Mouse (Mus musculus) urinary bladder, postnatal 25 days (tissue): ENCODE results near the gene Slc50a1.

Experiments used
- DNase-seq: peaks from one replicate; pipeline ENCODE4 v3.0.0; 2022; ENCODE audit warnings: low spot score

Gene Slc50a1

DNA sequence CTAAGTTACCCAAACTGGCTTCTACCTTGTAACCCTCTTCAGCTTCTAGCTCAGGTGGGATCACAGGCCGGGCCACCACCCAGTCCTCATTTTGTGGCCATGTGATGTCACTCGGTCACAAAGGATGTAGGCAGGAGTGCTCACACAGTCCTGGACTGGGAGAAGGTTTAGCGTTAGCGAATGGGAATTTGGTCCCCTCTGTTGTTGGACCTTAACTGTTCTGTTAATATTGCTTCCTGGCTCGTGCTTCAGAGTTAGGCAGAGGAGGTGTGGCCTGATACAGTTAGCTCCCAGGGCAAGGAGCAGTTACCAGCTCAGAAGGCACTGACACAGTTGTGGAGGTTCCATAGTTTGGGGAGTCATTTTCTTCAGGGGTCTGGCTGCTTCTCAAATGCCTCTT, 23.8 kb upstream of the Slc50a1 start:
- DNase-seq, result no peak

DNA sequence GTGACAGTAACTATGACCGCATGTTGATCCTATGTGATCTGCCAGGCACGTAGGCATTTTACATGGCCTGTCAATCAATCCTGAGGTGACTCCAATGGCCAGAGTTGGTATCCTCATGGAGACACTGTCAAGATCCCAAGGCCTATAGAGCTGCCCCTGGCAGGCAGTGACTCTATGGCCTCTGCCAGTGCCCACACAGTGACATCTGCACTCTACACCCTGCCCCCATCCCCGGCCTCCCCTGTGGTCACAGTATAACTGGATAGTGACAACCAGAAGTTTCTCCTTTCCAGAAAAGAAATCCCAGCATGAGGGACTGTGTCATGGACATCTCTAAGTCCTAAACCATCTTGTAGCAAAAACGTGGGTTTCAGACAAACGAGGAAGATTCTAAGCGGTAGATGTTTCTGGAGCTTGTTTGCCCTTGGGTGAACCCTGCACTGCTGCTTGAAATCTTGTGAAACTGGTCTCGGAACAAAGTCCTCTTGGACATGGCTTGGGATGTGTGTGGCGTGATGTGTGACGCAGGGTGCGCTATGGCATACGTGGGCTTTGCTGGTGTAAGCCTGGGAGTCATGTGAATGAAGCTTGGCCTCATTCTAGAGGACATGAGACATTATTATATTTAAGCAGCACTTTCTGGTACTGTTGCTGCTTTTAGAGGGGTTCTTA, 23.0 kb upstream of the Slc50a1 start:
- DNase-seq, result no peak

DNA sequence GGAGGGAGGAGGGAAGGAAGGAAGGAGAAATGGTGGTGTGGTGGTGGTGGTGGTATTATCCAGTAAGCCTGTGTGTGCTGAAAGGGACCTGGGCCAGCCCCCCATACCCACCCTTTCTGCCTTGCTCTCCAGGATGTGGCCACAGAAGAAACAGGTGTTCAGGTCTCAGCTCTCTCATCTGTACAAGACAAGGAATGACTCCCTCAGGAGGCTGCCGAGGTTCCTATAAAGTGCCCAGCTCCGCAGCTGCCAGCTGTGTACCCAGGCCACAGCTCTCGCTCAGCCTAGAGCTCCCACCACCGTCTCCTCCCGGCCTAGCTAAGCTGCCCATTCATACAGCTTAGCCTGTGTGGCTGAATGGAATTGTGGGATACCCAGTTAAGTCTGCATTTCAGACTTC, 21.9 kb upstream of the Slc50a1 start:
- no peak for DNase-seq

DNA sequence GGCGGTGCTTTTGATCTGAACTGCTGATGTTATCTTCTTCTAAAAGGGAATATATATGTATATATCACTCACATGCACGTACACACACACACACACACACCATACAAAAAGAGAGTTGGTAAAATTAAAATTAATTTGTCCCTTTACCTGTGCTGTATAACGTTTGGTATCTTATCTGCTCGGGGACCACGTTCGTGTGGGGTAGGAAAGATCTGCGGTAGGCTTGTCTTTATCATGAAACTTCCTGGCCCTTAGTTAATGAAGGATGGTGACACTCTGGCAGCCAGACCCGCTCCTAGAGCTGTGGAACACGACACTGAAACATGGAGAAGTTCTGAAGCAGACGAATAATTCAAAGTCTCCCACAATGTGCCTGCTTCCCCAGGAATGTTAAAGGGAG, 21.5 kb upstream of the Slc50a1 start:
- no peak for DNase-seq

DNA sequence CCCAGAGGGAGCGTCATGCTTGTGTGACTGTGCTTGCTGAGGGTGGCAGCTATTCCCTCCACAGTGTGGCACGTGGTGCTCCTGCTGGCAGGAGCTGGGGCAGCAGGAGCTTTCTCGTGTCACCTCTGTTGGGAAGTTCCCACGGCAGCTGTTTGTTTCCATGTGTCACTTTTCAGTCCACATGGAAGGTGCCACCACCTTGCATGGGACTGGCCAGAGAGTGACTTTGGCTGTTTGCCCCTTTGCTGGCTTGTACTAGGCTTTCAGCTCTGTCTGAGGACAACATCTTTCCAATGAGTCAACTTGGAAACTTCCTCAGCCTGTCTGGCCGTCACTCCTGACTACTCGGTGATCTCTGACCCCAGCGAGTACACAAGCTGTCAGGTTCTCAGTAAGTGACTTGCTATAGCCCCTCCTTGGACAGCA, 18.1 kb upstream of the Slc50a1 start:
- no peak for DNase-seq

DNA sequence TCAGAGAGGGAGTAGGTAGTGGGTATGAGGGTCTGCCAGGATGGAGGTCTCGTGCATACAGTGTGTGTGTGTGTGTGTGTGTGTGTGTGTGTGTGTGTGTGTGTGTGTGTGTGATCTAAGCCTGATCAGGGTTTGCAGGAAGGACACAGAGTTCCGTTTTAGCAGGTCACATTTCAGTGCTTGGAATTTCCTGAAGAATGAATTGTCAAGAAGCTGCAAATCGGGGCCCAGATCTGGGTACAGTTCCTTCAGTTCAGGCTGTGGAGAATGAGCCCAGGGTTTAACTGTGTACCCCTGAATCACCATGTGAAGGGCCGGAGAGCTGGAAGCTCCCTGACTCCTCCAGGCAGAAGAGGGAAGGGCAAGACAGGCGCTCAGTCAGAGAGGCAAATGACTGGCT, 16.9 kb upstream of the Slc50a1 start:
- DNase-seq, result no peak

DNA sequence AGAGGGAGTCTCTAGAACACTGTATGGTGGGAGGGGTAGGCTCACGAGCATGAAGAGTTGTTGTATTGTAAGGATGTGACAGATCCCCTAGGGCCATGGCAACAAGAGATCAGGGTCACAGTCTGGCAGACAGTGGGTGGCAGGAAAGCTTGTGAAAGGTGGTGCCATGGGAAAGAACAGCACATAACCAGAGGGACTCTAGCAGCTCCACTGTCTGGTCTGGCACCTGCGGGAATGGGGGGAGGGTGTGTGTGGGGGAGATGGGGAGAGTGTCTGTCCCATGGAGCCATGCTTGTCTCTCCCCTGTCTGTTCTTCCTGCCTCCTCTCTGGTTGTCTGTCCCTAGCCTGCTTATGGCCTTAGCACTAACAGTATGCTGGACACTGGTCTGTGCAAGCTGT, 15.2 kb upstream of the Slc50a1 start:
- no peak for DNase-seq

DNA sequence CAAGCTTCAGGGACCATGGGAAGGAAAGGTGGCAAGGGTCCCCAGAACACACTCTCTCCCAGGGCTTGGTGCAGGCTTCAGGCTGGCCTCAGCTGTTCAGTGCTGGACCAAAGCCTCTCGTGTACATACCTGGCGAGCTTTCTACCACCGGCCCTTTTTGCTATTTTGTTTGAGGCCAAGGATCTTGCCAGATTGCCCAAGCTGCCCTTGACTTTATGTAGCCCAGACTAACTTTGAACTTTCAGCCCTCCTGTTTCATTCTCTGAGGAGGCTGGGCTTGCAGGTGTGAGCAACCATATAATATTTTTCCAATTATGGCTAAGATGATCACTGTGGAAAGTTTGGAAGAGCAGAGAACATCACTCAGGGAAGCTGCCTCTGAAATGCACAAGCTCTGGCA, 13.9 kb upstream of the Slc50a1 start:
- no peak for DNase-seq

DNA sequence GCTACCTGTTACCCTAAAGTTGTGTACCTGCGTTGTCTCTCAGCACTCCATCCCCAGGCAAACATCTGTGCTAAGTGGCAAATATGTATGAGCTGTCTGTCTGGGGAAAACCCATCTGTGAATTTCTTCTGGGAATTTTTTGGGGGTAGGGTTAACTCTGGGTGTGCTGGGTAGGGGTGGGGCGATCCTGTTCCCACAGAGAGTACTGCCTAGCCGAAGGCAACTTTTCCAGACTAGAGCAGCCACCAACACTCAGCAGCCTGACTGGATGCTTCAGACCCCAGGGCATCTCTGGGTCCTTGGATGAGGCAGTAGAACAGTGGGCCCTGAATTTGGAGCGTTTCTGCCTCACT, 11.9 kb upstream of the Slc50a1 start:
- no peak for DNase-seq

DNA sequence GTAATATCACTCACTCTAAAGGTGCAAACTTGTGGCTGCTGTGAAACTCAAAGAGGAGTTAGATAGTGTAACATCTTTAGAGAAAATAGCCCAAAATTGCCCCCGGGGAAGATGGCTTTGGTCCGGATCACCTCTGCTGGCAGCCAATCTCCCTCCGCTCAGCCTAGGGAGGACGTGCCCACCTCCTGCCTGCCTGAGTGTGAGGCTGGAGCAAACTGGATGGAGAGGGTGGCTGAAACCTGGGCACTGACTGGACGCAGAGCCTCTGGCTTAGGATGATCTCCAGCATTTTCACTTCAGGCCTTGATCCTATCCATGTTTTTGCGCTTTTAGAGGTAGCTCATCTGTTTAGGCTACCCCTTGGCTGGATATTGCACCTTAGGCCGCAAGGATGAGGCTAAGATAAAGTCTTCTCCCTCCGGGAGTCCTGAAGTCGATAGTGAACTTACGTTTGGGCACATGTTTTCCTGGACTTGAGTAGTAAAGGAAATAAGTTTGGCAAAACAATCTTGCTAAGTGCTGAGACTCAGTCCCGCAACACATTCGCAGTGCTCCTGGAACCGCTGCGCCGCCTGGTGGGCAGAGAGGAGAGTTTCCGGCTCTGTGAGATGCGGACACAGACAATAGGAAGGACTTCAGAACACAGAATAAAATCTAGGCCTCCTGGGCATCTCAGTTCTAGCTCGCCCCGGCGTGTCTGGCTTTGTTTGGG, 11.4 kb upstream of the Slc50a1 start:
- DNase-seq, result peak; percentile 92

DNA sequence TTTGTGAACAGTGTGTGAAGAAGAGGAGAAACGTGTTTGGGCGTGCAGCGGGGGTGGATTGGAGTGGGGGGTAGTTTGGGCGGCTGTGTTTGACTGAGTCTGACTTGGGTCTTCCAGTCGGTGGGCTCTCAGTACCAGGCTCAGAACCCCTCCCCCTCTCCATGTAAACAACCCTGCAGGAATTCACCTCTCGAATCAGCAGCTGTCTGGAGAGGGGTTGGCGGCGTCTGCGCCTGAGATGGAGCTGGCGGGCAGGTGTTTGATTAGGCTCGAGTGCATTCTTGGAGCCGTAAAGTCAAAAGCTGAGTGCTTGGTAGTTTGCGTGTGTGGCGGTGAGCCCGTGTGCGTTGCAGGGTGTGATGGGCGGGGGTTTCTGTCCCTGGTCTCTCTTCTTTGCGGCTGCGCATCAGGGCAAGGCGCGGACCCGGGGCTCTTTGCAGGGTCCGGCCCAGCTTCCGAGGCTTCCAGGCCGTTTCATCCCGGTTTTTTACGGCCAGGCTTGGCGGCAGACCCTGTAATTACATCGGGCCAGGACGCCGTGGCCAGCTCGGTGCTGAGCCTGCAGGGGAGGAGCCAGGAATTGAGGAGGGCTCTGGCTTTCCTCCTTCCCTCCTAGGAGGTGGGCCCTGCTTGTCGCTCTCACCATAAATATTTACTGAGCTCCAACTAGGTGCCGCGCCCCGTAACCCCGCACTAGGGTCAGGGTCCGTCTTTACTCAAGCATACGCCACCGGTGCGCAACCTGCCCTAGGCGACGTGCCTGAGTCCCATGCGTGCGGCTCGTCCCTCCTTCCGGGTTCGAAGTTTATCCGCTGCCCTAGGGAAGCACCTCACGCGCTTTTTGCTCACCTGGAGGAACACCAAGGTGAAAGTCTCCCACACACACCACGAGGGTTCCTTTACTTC, 10.5 kb upstream of the Slc50a1 start, which contains the start of gene Efna1:
Gene Efna1 (minus strand): TSS at position 537 of the 906 bp plus-strand sequence.
- peak; percentile 33 for DNase-seq

DNA sequence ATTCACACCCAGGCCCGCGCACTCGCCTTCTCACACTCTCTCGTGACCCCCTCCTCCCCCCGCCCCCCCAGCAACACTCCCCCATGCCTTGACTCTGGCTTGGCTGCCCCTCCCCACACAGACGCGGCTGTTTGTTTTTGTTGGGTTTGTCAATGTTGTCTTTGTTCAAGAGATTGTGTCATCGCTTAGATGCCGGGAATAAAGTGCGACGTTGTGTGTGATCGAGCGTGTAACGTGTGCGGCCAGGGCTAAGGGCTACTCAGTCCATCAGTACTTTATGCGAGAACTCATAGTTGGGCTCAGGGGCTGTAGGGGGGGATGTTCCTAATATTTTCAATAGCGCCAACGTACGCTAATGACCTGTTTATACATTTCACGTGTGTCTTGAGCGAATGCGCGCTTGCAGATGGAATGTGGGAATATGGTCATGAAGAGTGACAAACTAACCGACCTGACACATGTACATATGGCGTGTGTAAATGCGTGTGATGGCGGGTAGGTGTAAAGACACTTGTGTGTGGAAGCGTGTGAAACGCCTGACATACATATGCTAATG, 9.8 kb upstream of the Slc50a1 start:
- peak; percentile 23 for DNase-seq

DNA sequence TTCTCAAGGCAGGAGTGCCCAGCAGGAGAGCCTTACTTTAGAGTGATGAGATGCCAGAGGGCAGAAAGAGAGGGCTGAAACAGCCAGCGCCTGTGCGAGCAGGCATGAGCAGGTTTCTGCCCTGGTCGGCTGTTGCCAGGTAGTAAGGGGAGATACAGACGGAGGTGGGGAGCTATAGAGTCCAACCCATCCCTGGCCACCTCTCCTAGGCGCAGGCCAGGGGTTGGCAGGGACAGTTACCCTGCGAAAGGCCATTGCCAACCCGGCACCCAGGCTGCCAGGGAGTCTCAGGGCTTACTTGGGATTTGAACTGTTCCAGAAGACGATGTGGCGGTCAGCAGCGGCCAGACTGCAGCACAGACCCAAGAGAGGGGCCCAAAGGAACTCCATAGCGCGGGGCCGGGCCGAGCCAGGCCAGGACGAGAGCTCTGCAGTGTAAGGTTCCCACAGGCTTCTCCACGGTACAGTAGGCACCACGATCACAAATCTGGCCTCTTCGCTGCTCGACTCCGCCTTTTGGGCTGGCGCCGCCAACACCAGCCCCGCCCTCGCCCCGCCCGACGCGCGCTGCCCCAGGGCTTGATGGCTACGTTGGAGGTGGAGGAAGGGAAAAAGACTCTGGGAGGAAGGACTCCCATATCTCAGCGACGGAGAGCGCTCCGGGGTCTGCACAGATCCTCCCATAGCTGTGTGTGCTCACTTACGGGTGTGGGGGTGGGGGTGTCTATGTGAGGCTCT, 9.0 kb upstream of the Slc50a1 start:
- peak; percentile 79 for DNase-seq

DNA sequence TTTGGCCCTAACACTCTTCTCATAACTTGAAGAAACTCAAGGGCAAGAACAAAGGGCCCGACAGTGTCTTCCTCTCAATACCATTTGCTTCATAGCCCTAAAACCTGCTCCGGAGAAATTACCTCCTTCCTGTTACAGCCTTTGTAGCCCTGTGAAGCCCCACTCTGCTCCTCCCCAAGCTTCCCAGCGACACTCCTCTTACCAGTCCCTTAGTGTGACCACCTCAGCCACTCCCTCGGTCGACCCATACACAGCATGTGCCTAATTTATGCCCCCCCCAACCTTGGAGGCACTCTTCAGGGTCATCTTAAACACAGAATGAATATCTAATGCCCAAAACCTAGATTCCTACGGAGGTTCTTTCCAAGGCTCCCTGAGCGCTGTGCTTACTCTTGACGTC, 8.3 kb upstream of the Slc50a1 start:
- DNase-seq, result no peak

DNA sequence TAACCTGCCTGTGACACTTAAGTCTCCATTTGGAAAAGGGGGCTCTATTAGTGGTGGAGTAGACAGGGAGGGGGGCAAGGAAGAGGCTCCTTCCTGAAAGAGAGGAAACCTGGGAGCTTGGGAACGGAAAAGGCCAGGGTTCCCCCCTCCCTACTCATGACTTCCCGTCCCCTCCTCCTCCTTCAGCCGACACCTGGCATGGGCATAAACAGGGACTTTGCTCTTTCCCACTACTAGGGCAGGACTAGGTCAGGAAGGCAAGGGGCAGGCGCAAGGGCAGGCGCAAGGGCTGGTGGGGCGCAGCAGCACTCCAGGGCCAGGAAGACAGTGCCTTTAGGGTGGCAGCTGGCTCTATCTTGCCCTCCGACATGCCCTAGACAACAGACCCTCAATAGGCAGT, 7.7 kb upstream of the Slc50a1 start:
- DNase-seq, result peak; percentile 14

DNA sequence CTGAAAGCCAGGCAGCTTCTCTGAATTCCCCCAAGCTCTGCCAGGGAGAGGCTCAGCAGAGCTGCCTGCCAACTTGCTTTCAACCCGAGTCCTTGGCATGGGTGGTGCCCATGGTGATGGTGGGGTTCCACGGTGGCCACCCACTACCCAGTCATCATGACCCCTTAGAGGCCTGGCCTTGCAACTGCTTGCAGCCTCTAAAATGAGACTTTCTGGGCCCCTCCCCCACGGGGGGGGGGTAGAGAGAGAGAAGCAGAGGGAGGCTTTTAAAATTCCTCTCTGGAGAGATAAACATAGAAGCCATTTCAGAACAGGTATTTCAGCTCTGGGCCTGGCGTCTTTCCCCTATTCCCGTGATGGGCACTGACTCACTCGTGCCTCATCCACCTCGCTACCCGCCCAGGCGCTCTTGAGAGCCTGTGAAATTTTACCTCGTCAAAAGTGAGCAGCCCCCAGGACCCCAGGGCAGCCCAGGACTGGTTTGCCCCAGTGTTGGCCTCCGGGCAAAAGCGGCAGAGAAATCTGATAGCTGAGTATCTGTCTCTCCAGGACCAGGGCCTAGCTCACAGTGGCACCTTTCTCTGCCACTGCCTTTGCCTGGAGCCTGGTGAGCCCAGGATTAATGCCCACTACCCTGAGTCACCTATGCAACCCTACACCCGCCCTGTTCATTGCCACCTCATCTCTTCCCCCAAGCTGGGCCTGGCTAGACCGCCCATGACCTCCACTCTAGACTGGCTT, 7.1 kb upstream of the Slc50a1 start:
- peak; percentile 57 for DNase-seq

DNA sequence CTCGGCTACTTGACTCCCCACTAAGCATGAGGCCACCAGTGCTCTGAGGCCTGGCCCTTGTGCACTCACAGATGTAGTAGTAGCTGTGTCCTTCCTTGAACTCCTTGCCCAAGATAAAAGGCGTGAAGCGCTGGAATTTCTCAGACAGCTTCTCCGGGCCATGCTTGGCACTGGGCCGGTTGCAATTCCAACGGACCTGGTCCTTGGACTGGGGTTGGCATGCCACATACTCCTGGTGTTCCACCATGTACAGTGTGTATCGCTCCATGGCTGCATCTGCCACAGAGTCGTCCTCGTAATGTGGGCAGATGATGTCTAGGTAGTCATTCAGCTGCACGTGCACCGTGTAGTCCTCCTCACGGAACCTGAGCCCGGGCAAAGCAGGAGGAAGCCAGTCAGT, 5.7 kb upstream of the Slc50a1 start:
- no peak for DNase-seq

DNA sequence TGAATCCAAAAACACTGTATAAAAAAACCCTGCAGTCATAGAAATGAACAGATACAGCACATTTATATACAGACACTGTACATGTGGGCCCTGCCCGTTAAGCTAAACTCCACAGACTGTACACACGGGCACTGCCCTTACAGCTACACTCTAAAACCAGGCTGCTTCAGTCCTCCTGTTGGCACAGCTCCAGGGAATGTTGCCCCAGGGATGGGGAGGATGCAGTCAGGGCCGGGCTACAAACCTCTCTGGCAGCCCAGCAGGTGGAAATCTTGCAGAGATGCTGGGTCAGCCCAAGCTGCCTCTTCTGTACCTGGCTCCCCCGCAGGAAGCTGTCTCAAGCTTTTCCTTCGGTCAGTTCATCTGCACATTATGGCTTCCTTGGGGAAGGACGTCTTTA, 1.4 kb upstream of the Slc50a1 start:
- DNase-seq, result peak; percentile 19

DNA sequence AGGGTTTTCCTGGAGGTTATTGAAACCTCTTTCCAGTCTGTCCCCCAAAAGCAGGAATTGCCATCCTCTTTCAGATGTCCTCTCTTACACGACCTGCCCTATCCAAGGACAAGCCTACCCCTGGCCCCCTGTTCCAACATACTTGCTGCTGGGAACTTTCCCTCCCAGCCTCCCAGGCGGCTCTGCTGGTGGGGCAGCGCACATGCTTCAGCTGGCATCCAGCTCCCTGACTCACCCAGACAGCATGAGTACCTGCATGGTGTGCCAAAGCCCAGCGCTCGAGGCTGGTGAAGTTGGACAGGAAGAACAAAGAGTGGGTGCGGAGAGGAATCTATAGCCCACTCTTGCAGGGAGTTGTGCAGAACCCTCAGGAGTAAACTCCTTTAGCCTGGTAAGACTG, 521 bp upstream of the Slc50a1 start:
- peak; percentile 46 for DNase-seq

DNA sequence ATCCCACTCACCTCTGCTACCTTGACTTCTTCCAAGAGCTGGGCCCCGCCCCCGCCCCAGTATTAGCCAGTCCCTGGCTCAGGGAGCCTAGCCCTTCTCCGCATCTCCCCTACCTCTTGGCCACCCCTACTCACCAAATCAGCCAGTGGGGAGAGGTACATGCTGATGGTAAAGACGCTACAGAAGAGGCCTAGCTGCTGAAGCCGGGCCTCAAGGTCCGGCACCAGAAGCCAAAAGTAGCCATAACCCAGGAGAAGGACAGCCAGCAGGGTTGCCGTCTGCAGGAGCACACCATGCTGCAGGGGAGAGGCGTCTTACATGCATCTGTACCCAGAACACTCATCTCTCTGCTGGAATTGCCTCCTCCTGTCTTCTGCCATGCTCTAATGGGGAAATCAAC, 1.5 kb downstream of the Slc50a1 start:
- no peak for DNase-seq

DNA sequence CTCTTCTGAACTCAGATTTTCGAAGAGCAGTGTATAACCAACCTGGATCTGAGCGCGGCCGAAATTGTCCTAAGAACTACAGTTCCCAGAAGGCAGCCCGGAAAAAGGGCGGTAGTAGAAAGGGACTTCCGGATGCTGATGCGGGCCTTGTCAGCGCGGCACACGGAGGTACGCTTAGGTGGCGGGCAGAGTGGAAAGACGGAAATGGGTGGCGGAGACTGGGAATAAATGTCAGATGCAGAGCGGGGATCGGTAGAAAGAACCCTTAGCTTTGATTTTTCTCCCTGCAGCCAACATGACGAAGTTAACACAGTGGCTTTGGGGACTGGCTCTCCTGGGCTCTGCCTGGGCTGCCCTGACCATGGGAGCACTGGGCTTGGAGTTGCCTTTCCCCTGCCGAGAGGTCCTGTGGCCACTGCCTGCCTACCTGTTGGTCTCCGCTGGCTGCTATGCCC, 3.9 kb downstream of the Slc50a1 start:
- DNase-seq, result peak; percentile 60
